In the genomic region with DNA sequence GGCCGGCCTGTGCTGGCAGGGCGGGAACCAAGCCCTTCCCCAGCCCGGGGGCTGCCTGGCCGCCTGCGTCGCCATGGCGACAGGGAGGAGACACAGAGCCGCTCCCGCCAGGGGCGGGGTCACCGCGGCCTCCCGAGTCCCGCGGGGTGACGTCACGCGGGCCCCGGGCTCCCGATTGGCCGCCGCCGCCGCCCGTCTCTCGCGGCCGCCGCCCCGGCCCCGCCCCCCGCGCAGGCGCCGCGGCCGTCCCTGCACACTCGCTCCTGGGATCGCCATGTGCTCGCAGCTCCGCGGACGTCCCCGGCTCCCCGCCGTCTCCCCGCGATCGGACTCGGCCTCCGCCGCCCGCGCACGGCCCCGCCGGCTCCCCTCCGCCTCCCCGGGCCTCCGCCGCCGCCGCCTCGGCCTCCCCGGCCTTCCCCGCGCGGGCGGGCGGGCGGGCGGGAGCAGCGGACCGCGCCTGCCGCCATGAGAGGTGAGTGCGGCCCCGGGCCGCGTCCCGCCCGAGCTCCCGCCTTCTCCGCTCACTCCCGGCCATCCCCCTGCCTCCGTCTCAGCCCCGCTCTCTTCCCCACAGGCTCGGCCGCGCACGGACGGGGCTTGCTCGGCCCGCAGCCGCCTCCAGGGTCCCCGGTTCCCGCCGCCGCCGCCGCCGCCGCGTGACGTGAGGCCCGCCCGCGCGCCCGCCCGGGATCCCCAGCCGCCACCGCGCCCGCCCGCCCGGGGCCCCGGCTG, we compare ENCODE assay signal across 8 mouse cellular contexts. TPM values are rescaled to one million over a fixed set of nuclear protein-coding genes. Genes with fewer than 3 reads are reported as not detected.
DNase-seq lines count a peak whose midpoint lies in the region; ATAC-seq and TF ChIP-seq lines count a peak whose summit lies in the region.
"Not testable (repeated sequence)": the region's sequence is repeated elsewhere in the genome, so short reads cannot be mapped to it uniquely, and the experiment has no call there.

A gene (plus strand): TSS at position 644 of the 735 bp plus-strand sequence.

- DNase-seq in A20 (ENCODE audit: low read depth, low spot score): peak; percentile 98
- peak; percentile 97 for DNase-seq in embryonic facial prominence, embryonic 14.5 days (ENCODE audit: low spot score)
- peak; percentile 88 for DNase-seq in heart, adult 8-10 months (ENCODE audit: low spot score)
- peak; percentile 97 for DNase-seq in kidney, adult 9 months
- peak; percentile 96 for DNase-seq in midbrain, postnatal 0 days (ENCODE audit: low spot score)
- peak; percentile 92 to 96 for DNase-seq in spleen, postnatal 14 days (ENCODE audit: low spot score in 2 of 2)

- not testable (repeated sequence) for H3K4me1 ChIP-seq in bone marrow, adult 2 months (ENCODE audit: control insufficient read depth, insufficient read depth, low read length); embryonic facial prominence, embryonic 14.5 days (ENCODE audit: control insufficient read depth, insufficient read depth, low read length); limb, embryonic 15.5 days; midbrain, postnatal 0 days (ENCODE audit: insufficient read depth, low read length)

- TF ChIP-seq CTCF in bone marrow, adult 2 months (IDR thresholded peaks at IDR 0.05; ENCODE audit: control insufficient read depth, insufficient read depth, low read length); midbrain, postnatal 0 days (IDR thresholded peaks at IDR 0.05): not testable (repeated sequence)

- H3K27me3 ChIP-seq in embryonic facial prominence, embryonic 14.5 days (replicated peaks; ENCODE audit: control insufficient read depth, insufficient read depth, low read length); limb, embryonic 15.5 days; midbrain, postnatal 0 days (ENCODE audit: insufficient read depth, low read length): not testable (repeated sequence)

- ATAC-seq in embryonic facial prominence, embryonic 14.5 days (ENCODE audit: low read depth): peak; percentile 88
- ATAC-seq in limb, embryonic 15.5 days (ENCODE audit: insufficient number of reproducible peaks, low FRiP score, low TSS enrichment, low read depth): peak; percentile 85
- ATAC-seq in midbrain, postnatal 0 days (ENCODE audit: low FRiP score): peak; percentile 91

- peak within 1 kb of the TSS; percentile 71 for H3K27ac ChIP-seq in bone marrow, adult 2 months (ENCODE audit: control insufficient read depth, insufficient read depth, low read depth, low read length, poor library complexity)
- peak within 1 kb of the TSS; percentile 93 for H3K27ac ChIP-seq in embryonic facial prominence, embryonic 14.5 days (replicated peaks; ENCODE audit: low read depth, low read length)
- H3K27ac ChIP-seq in limb, embryonic 15.5 days: peak within 1 kb of the TSS; percentile 67
- H3K27ac ChIP-seq in midbrain, postnatal 0 days (ENCODE audit: low read depth, low read length): peak within 1 kb of the TSS; percentile 83

- peaks cover 31% of the 10 kb centered on the region for H3K36me3 ChIP-seq in embryonic facial prominence, embryonic 14.5 days (ENCODE audit: control insufficient read depth, insufficient read depth, low read length)
- peaks cover 19% of the 10 kb centered on the region for H3K36me3 ChIP-seq in limb, embryonic 15.5 days
- not testable (repeated sequence) for H3K36me3 ChIP-seq in midbrain, postnatal 0 days (ENCODE audit: insufficient read depth, low read length)

- peak within 1 kb of the TSS; percentile 85 for H3K9ac ChIP-seq in embryonic facial prominence, embryonic 14.5 days (ENCODE audit: low read depth, low read length)
- peak within 1 kb of the TSS; percentile 62 for H3K9ac ChIP-seq in limb, embryonic 15.5 days
- H3K9ac ChIP-seq in midbrain, postnatal 0 days (replicated peaks; ENCODE audit: low read length, poor library complexity, severe bottlenecking): peak within 1 kb of the TSS; percentile 71

- H3K4me2 ChIP-seq in embryonic facial prominence, embryonic 14.5 days (ENCODE audit: low read depth, low read length): peak within 1 kb of the TSS; percentile 49
- H3K4me2 ChIP-seq in limb, embryonic 15.5 days: 0 out of 2 replicates have a peak within 1 kb of the TSS, but pooled peaks have one; percentile 0
- peak within 1 kb of the TSS; percentile 20 for H3K4me2 ChIP-seq in midbrain, postnatal 0 days (ENCODE audit: low read depth, low read length, poor library complexity, severe bottlenecking)

- H3K4me3 ChIP-seq in bone marrow, adult 2 months (replicated peaks; ENCODE audit: control insufficient read depth, low read depth, low read length): peak within 1 kb of the TSS; percentile 71
- peak within 1 kb of the TSS; percentile 53 for H3K4me3 ChIP-seq in embryonic facial prominence, embryonic 14.5 days (ENCODE audit: low read depth, low read length)
- peak within 1 kb of the TSS; percentile 50 for H3K4me3 ChIP-seq in limb, embryonic 15.5 days
- H3K4me3 ChIP-seq in midbrain, postnatal 0 days (ENCODE audit: low read depth, low read length): peak within 1 kb of the TSS; percentile 48

- WGBS in bone marrow, adult 2 months: 79% methylated on average over 118 of the region's 118 CpGs
- WGBS in embryonic facial prominence, embryonic 14.5 days: 80% methylated on average over 114 of the region's 118 CpGs
- WGBS in limb, embryonic 15.5 days: 66% methylated on average over 116 of the region's 118 CpGs
- 72% methylated on average over 105 of the region's 118 CpGs for WGBS in midbrain, postnatal 0 days

- H3K9me3 ChIP-seq in embryonic facial prominence, embryonic 14.5 days (ENCODE audit: control insufficient read depth, low read length): peaks cover 60% of the 10 kb centered on the region
- peaks cover 18% of the 10 kb centered on the region for H3K9me3 ChIP-seq in limb, embryonic 15.5 days
- H3K9me3 ChIP-seq in midbrain, postnatal 0 days (ENCODE audit: low read length): peaks cover 19% of the 10 kb centered on the region

- not testable (repeated sequence) for TF ChIP-seq POLR2A in bone marrow, adult 2 months (IDR thresholded peaks at IDR 0.05; ENCODE audit: borderline replicate concordance, control insufficient read depth, low read depth, low read length)

RNA-seq across cellular contexts. Expression of the gene that starts here (rescaled TPM):
- polyA plus RNA-seq in bone marrow, adult 2 months (2011; ENCODE audit: insufficient read depth, insufficient read length, low replicate concordance, missing spikeins): 135 and 477 TPM in 2 replicates
- polyA plus RNA-seq in embryonic facial prominence, embryonic 14.5 days (2014; fragmentation: Nextera tagmentation; extraction: Ambion mirVana): 128 and 129 TPM in 2 replicates
- 10 to 100 TPM; 17.8 to 49.6 (median 29.3) TPM for total RNA-seq in heart, adult 8-10 months (2022)
- 133 and 163 TPM in 2 replicates for polyA plus RNA-seq in limb, embryonic 15.5 days (2015; fragmentation: Nextera tagmentation; extraction: Ambion mirVana)
- 34.6 and 51.3 TPM in 2 replicates for total RNA-seq in midbrain, postnatal 0 days (2014; rRNA removed)
- polyA plus RNA-seq in midbrain, postnatal 0 days (2015; fragmentation: Nextera tagmentation; extraction: Ambion mirVana): 193 and 201 TPM in 2 replicates

Comparison
In these comparisons a context has a peak if more than half of its experiments do, and no peak if none do; other contexts are left out.
1. Peak in every context shown above with its lines: DNase-seq, ATAC-seq, H3K4me3 ChIP-seq and H3K27ac ChIP-seq.